ENCODE assay signal across 8 mouse cellular contexts in the genomic region with DNA sequence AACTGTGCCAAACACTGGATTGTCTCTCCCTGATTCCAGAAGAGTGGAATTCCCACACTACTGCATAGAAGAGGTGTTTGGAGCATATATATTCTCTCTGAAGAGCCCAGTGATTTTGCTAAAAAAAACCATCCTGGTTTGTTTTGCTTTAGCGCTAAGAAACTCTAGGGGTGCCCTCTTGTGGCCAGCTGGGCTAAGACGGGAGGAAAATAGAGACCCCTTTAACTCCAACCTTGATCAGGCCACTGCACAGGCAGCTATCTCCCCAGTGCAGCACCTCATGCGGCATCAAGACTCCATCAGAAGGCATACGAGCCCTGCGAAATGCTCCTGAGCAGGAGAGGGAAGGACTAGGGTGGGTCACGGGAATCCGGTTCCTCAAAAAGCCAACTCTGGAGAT. TPM values are rescaled to one million over a fixed set of nuclear protein-coding genes. Genes with fewer than 3 reads are reported as not detected.
DNase-seq lines count a peak whose midpoint lies in the region; ATAC-seq and TF ChIP-seq lines count a peak whose summit lies in the region.

No protein-coding gene starts in this region.

- peak; percentile 79 for TF ChIP-seq CTCF in kidney, postnatal 0 days (IDR thresholded peaks at IDR 0.05; ENCODE audit: low read depth)
- TF ChIP-seq CTCF in lung, adult 2 months (IDR thresholded peaks at IDR 0.05; ENCODE audit: insufficient read depth, low read length): peak; percentile 52

- H3K36me3 ChIP-seq in heart, embryonic 13.5 days: no peaks in the 10 kb centered on the region
- H3K36me3 ChIP-seq in kidney, postnatal 0 days (ENCODE audit: insufficient read depth, low read length): no peaks in the 10 kb centered on the region

- 7% methylated on average over 7 of the region's 7 CpGs for WGBS in heart, embryonic 13.5 days
- WGBS in kidney, postnatal 0 days: 3% methylated on average over 7 of the region's 7 CpGs
- WGBS in lung, adult 2 months: 5% methylated on average over 7 of the region's 7 CpGs

- peak; percentile 56 to 79 for DNase-seq in CD8-positive naive resting alpha-beta T cell, adult 2 months (ENCODE audit: low read depth in 2 of 2, low spot score in 2 of 2)
- peak; percentile 33 for DNase-seq in adrenal gland, adult 8-10 months
- peak; percentile 52 for DNase-seq in embryo, embryonic 11.5 days (ENCODE audit: low read depth, low spot score)
- peak; percentile 88 for DNase-seq in kidney, postnatal 0 days (ENCODE audit: low spot score)
- DNase-seq in lung, adult 2 months: peak; percentile 59
- DNase-seq in thymus, postnatal 25 days: peak; percentile 80

- ATAC-seq in heart, embryonic 13.5 days (ENCODE audit: extremely low read depth, insufficient number of reproducible peaks, low FRiP score, low TSS enrichment): no peak
- ATAC-seq in kidney, postnatal 0 days (replicated peaks; ENCODE audit: low FRiP score, low read depth): no peak
- peak; percentile 40; the same call in 1 of the 2 replicates for ATAC-seq in neutrophil, adult 5-6 weeks (ENCODE audit: extremely low read depth, insufficient number of reproducible peaks, low FRiP score, poor library complexity, severe bottlenecking)

- no peak for TF ChIP-seq POLR2A in lung, adult 2 months (IDR thresholded peaks at IDR 0.05; ENCODE audit: borderline replicate concordance, extremely low read depth, low read depth, low read length)

- H3K9ac ChIP-seq in heart, embryonic 13.5 days: peak overlapping the region; percentile 61
- no peak overlapping the region for H3K9ac ChIP-seq in kidney, postnatal 0 days (ENCODE audit: low read depth, low read length)

- H3K4me3 ChIP-seq in heart, embryonic 13.5 days: peak overlapping the region; percentile 27
- no peak overlapping the region for H3K4me3 ChIP-seq in kidney, postnatal 0 days (replicated peaks; ENCODE audit: low read depth, low read length)
- no peak overlapping the region for H3K4me3 ChIP-seq in lung, adult 2 months (replicated peaks; ENCODE audit: extremely low read depth, low read depth, low read length)

- H3K27me3 ChIP-seq in heart, embryonic 13.5 days (replicated peaks): peaks cover 51% of the 10 kb centered on the region
- H3K27me3 ChIP-seq in kidney, postnatal 0 days (ENCODE audit: insufficient read depth, low read length): no peaks in the 10 kb centered on the region

- no peak overlapping the region for H3K27ac ChIP-seq in heart, embryonic 13.5 days (replicated peaks)
- no peak overlapping the region for H3K27ac ChIP-seq in kidney, postnatal 0 days

- no peaks in the 10 kb centered on the region for H3K9me3 ChIP-seq in heart, embryonic 13.5 days
- H3K9me3 ChIP-seq in kidney, postnatal 0 days (replicated peaks; ENCODE audit: low read length): no peaks in the 10 kb centered on the region

- H3K4me1 ChIP-seq in heart, embryonic 13.5 days: no peaks in the 10 kb centered on the region
- H3K4me1 ChIP-seq in kidney, postnatal 0 days (replicated peaks; ENCODE audit: insufficient read depth, low read length): no peaks in the 10 kb centered on the region
- H3K4me1 ChIP-seq in lung, adult 2 months (ENCODE audit: control insufficient read depth, insufficient read depth, low read length): 0 out of 2 replicates have a peak, but pooled peaks cover 3% of the 10 kb centered on the region

- peak overlapping the region; percentile 57 for H3K4me2 ChIP-seq in heart, embryonic 13.5 days
- H3K4me2 ChIP-seq in kidney, postnatal 0 days (ENCODE audit: low read length): peak overlapping the region; percentile 37

RNA-seq across cellular contexts. Expression of gene Alox12b, which starts 6.3 kb away (rescaled TPM):
- total RNA-seq in adrenal gland, adult 8-10 months (2022): not detected
- not detected in 2 replicates for polyA plus RNA-seq in heart, embryonic 13.5 days (2015; fragmentation: Nextera tagmentation; extraction: Ambion mirVana)
- 0.27 and 0.36 TPM in 2 replicates for polyA plus RNA-seq in kidney, postnatal 0 days (2015; fragmentation: Nextera tagmentation; extraction: Ambion mirVana)
- polyA plus RNA-seq in lung, adult 2 months (2012; rRNA removed): 43.9 TPM in 1 of 2 replicates, not detected in the other
- not detected in 2 replicates for total RNA-seq in neutrophil, adult 5-6 weeks (2017)

RNA-seq across cellular contexts. Expression of gene Aloxe3, which starts 24.7 kb away (rescaled TPM):
- total RNA-seq in adrenal gland, adult 8-10 months (2022): 1 to 10 TPM in 3 of 4 experiments, under 1 TPM in 1; 0.87 to 2.2 (median 1.7) TPM
- polyA plus RNA-seq in heart, embryonic 13.5 days (2015; fragmentation: Nextera tagmentation; extraction: Ambion mirVana): 0.13 and 0.14 TPM in 2 replicates
- polyA plus RNA-seq in kidney, postnatal 0 days (2015; fragmentation: Nextera tagmentation; extraction: Ambion mirVana): 0.54 and 0.69 TPM in 2 replicates
- 2.6 and 23.9 TPM in 2 replicates for polyA plus RNA-seq in lung, adult 2 months (2012; rRNA removed)
- 0.25 TPM in 1 of 2 replicates, not detected in the other for total RNA-seq in neutrophil, adult 5-6 weeks (2017)

RNA-seq across cellular contexts. Expression of gene 9130213A22Rik, which starts 28.1 kb away (rescaled TPM):
- under 1 TPM; 0.26 to 0.95 (median 0.84) TPM for total RNA-seq in adrenal gland, adult 8-10 months (2022)
- 0.41 and 0.60 TPM in 2 replicates for polyA plus RNA-seq in heart, embryonic 13.5 days (2015; fragmentation: Nextera tagmentation; extraction: Ambion mirVana)
- polyA plus RNA-seq in kidney, postnatal 0 days (2015; fragmentation: Nextera tagmentation; extraction: Ambion mirVana): 0.25 and 0.31 TPM in 2 replicates
- polyA plus RNA-seq in lung, adult 2 months (2012; rRNA removed): 1.1 and 1.2 TPM in 2 replicates
- total RNA-seq in neutrophil, adult 5-6 weeks (2017): 0.23 and 0.74 TPM in 2 replicates

RNA-seq across cellular contexts. Expression of gene Hes7, which starts 30.2 kb away (rescaled TPM):
- total RNA-seq in adrenal gland, adult 8-10 months (2022): under 1 TPM in 2 of 4 experiments, not detected in 2; 0.18 to 0.22 TPM
- polyA plus RNA-seq in heart, embryonic 13.5 days (2015; fragmentation: Nextera tagmentation; extraction: Ambion mirVana): 0.47 and 0.67 TPM in 2 replicates
- 0.42 and 0.50 TPM in 2 replicates for polyA plus RNA-seq in kidney, postnatal 0 days (2015; fragmentation: Nextera tagmentation; extraction: Ambion mirVana)
- 0.25 and 0.95 TPM in 2 replicates for polyA plus RNA-seq in lung, adult 2 months (2012; rRNA removed)
- 0.23 TPM in 1 of 2 replicates, not detected in the other for total RNA-seq in neutrophil, adult 5-6 weeks (2017)

RNA-seq across cellular contexts. Expression of gene Alox8, which starts 47.2 kb away (rescaled TPM):
- total RNA-seq in adrenal gland, adult 8-10 months (2022): not detected
- 1.1 and 1.5 TPM in 2 replicates for polyA plus RNA-seq in heart, embryonic 13.5 days (2015; fragmentation: Nextera tagmentation; extraction: Ambion mirVana)
- polyA plus RNA-seq in kidney, postnatal 0 days (2015; fragmentation: Nextera tagmentation; extraction: Ambion mirVana): 0.17 and 0.61 TPM in 2 replicates
- not detected in 2 replicates for polyA plus RNA-seq in lung, adult 2 months (2012; rRNA removed)
- not detected in 2 replicates for total RNA-seq in neutrophil, adult 5-6 weeks (2017)

Comparison
In these comparisons a context has a peak if more than half of its experiments do, and no peak if none do; other contexts are left out.
1. DNase-seq: peak in every context shown above with its lines; median percentile 88 in kidney, postnatal 0 days; 80 in thymus, postnatal 25 days; 68 in CD8-positive naive resting alpha-beta T cell, adult 2 months; 59 in lung, adult 2 months; 52 in embryo, embryonic 11.5 days; 33 in adrenal gland, adult 8-10 months.